Mouse (Mus musculus): Measurements from ENCODE around the gene Nsdhl.

The Nsdhl gene

GRCm38 (mm10) chrX:73005678-73006077, 87.3 kb downstream of the Nsdhl start:
- no peak for DNase-seq

DNA sequence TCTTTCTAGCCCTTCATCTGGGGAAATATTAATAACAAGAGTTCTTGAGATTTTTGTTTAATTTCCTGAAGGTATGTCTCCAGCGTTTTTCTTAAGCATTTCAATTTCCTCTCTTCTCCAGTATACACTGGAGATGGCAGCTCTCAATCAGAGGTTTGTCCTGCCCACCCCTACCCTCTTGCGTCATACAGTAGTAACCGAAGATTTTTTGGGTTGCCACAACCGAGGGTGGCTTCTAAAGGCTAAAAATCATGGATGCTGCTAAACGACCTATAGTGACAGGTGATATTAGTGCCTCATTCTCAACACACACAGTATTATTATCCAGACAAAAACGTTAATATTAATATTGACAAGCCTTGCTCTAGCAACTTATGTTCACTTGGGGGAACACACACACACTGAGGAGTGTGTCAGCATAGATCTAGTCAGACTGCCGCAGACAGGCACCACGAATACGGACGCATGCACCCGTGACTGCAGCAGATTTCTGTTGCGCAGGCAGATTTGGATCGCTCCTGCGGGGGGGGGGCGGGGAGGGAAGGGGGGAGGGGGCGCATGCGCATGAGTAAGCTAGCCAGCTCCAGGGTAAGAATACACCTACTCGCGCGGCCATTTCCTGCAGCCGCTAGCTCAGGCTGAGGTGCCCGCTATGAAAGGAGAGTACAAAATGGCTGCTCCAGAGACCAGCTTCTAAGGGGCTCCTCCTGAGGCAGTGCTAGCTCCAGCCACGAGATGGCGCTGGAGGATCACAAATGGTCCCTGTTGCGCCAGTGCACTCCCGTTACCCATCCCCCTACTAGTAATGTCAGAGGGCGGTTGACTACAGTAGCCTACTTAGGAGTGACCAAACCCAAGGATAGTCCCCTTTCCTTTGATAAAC, 89.5 kb downstream of the Nsdhl start:
- peak; percentile 97 for DNase-seq
